Mouse (Mus musculus) liver, adult 2 months (tissue): ENCODE measurements around the gene Fry.

Source experiments
- CTCF ChIP-seq: fragments of 200-500 bp; IDR thresholded peaks from 2 replicates; pipeline ENCODE4 v1.5.1; 2011; ENCODE audit warnings: low read depth, low read length, control low read depth
- POLR2A ChIP-seq: fragments of 200-500 bp; IDR thresholded peaks from 2 replicates; pipeline ENCODE4 v1.6.1; 2011; ENCODE audit warnings: low read length, control low read depth; ENCODE audit not compliant: insufficient read depth; ENCODE audit errors: extremely low read depth

GRCm38 (mm10) chr5:150510451-150511225 lies 392.2 kb downstream of the Fry start:
- TF ChIP-seq POLR2A = no peak
- TF ChIP-seq CTCF = no peak
